Mouse (Mus musculus): ENCODE measurements around the gene Ttll3.

Gene Ttll3

GRCm38 (mm10) chr6:113455007-113455406, 65.9 kb downstream of the Ttll3 start:
- DNase-seq (ENCODE audit: low read depth, low spot score), result no peak

DNA sequence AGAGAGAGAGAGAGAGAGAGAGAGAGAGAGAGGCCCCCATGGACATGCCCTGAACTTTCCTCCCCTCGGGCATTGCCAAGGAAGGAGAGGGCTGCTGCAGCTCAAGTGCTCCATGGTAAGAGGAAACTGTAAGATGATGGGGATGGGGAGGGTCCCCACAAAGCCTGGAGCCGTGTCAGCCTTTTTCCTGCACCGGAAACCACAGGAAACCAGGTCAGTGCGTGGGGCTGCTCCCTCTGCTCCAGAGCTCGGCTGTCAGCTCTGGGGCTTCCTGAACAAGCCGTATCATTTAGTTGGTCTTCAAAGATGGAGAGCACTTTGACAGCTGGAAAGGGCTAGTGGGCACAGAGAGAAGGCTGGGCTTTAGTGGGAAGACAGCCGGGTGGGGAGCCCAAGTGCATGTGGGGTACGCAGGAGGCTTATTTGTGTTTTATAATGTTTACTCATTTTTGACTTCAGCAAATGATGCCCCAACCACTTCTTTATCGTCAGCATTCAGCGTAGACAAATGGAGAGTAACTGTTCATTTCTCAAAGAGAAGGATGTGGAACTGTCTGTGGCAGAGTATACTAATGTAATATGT, 69.0 kb downstream of the Ttll3 start, which contains the start of gene Il17re:
TSS of gene Il17re (plus strand) at position 533 of the 583 bp plus-strand sequence.
- no peak for DNase-seq (ENCODE audit: low read depth, low spot score)

DNA sequence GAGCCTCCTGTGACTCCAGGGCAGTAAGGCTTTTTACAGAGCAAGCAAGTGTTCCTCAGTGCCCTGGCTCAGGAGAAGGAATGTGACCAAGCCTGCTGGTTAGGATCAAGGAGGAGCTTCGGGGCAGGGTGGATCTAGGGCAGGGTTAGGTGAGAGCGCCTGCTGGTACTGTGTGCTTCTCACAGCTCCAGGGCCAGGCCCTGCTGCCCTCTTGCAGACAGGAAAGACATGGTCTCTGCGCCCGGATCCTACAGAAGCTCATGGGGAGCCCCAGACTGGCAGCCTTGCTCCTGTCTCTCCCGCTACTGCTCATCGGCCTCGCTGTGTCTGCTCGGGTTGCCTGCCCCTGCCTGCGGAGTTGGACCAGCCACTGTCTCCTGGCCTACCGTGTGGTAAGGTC, 69.6 kb downstream of the Ttll3 start:
- no peak for DNase-seq (ENCODE audit: low read depth, low spot score)

DNA sequence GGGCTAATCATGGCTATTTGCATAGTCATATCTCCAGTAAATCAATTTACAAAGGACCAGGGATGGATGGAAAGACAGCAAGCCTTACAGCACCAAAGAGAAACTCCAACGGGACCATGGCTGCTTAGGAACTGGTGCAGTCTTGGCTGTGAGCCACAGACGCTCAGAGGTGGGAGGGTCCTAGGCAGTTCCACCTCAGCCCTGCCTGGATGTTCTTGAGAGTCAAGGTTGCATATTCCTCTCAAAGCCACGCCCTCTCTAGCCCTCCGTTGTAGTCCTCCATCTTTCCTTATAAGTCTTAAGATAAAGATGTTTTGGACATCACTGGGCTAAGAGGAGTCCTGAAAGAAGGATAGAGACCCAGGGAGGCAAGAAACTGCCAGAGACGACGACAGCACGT, 75.0 kb downstream of the Ttll3 start:
- DNase-seq (ENCODE audit: low read depth, low spot score), result no peak
